In genomic region chr8:26244308-26244707, GRCm38 (mm10) we compare ENCODE assay signal across 23 mouse cellular contexts.
DNase-seq lines count a peak whose midpoint lies in the region; ATAC-seq and TF ChIP-seq lines count a peak whose summit lies in the region.
"Had no signal": no experiment of that assay in that cellular context is flagged by ENCODE, and none has a peak within 500 bp of the region (broad histone marks: within the 10 kb centered on the region; RNA-seq: fewer than 3 reads in every experiment).

No protein-coding gene starts in this region.

- no peaks in the 10 kb centered on the region for H3K4me1 ChIP-seq in forebrain, embryonic 13.5 days
- no peaks in the 10 kb centered on the region for H3K4me1 ChIP-seq in forebrain, embryonic 12.5 days
- peaks cover 12% of the 10 kb centered on the region for H3K4me1 ChIP-seq in forebrain, embryonic 15.5 days
- no peaks in the 10 kb centered on the region for H3K4me1 ChIP-seq in forebrain, embryonic 10.5 days
- H3K4me1 ChIP-seq in forebrain, postnatal 0 days (ENCODE audit: insufficient read depth), result no peaks in the 10 kb centered on the region
- H3K4me1 ChIP-seq: embryonic facial prominence, embryonic 12.5 days had no signal

- DNase-seq in forebrain, embryonic 10.5 days (ENCODE audit: extremely low spot score, low spot score), result no peak
- peak; percentile 18 for DNase-seq in forebrain, postnatal 0 days
- DNase-seq in spleen, postnatal 10 days (ENCODE audit: low spot score in 2 of 2), result no peak
- DNase-seq: adrenal gland, adult 8-10 months; adrenal gland, postnatal 14 days; adrenal gland, postnatal 36 days; B cell, adult 2 months; cerebellum, adult 11 months; cerebellum, adult 18-20 months; cerebellum, adult 8-10 months; cerebellum, adult 9-11 months; cerebellum, postnatal 14 days; cerebellum, postnatal 36 days had no signal

- no peaks in the 10 kb centered on the region for H3K9me3 ChIP-seq in forebrain, embryonic 13.5 days (replicated peaks)
- H3K9me3 ChIP-seq in forebrain, embryonic 12.5 days, result no peaks in the 10 kb centered on the region
- no peaks in the 10 kb centered on the region for H3K9me3 ChIP-seq in forebrain, embryonic 15.5 days
- no peaks in the 10 kb centered on the region for H3K9me3 ChIP-seq in forebrain, embryonic 10.5 days
- H3K9me3 ChIP-seq in forebrain, postnatal 0 days (ENCODE audit: low read length), result no peaks in the 10 kb centered on the region
- H3K9me3 ChIP-seq: embryonic facial prominence, embryonic 10.5 days; embryonic facial prominence, embryonic 12.5 days; G1E had no signal

- no peak overlapping the region for H3K9ac ChIP-seq in forebrain, embryonic 13.5 days
- no peak overlapping the region for H3K9ac ChIP-seq in forebrain, embryonic 12.5 days
- no peak overlapping the region for H3K9ac ChIP-seq in forebrain, embryonic 15.5 days (replicated peaks)
- H3K9ac ChIP-seq in forebrain, postnatal 0 days, result no peak overlapping the region
- H3K9ac ChIP-seq: embryonic facial prominence, embryonic 12.5 days had no signal

- no peak overlapping the region for H3K4me2 ChIP-seq in forebrain, embryonic 13.5 days
- H3K4me2 ChIP-seq in forebrain, embryonic 12.5 days, result no peak overlapping the region
- no peak overlapping the region for H3K4me2 ChIP-seq in forebrain, embryonic 15.5 days (replicated peaks)
- H3K4me2 ChIP-seq in forebrain, postnatal 0 days (ENCODE audit: low read depth), result no peak overlapping the region
- H3K4me2 ChIP-seq: embryonic facial prominence, embryonic 12.5 days had no signal

- no peaks in the 10 kb centered on the region for H3K36me3 ChIP-seq in forebrain, embryonic 13.5 days (ENCODE audit: poor library complexity, severe bottlenecking)
- no peaks in the 10 kb centered on the region for H3K36me3 ChIP-seq in forebrain, embryonic 12.5 days (replicated peaks)
- H3K36me3 ChIP-seq in forebrain, embryonic 15.5 days, result no peaks in the 10 kb centered on the region
- no peaks in the 10 kb centered on the region for H3K36me3 ChIP-seq in forebrain, embryonic 10.5 days (replicated peaks)
- no peaks in the 10 kb centered on the region for H3K36me3 ChIP-seq in forebrain, postnatal 0 days (ENCODE audit: insufficient read depth)
- H3K36me3 ChIP-seq: embryonic facial prominence, embryonic 10.5 days; embryonic facial prominence, embryonic 12.5 days; G1E had no signal

- H3K27ac ChIP-seq in forebrain, embryonic 13.5 days, result no peak overlapping the region
- no peak overlapping the region for H3K27ac ChIP-seq in forebrain, embryonic 12.5 days
- no peak overlapping the region for H3K27ac ChIP-seq in forebrain, embryonic 15.5 days (replicated peaks)
- H3K27ac ChIP-seq in forebrain, embryonic 10.5 days, result no peak overlapping the region
- H3K27ac ChIP-seq in forebrain, postnatal 0 days (ENCODE audit: low read depth, low read length), result no peak overlapping the region
- H3K27ac ChIP-seq: embryonic facial prominence, embryonic 10.5 days; embryonic facial prominence, embryonic 12.5 days had no signal

- TF ChIP-seq CTCF in forebrain, postnatal 0 days (IDR thresholded peaks at IDR 0.05; ENCODE audit: low read depth), result no peak

- no peak overlapping the region for H3K4me3 ChIP-seq in forebrain, embryonic 13.5 days
- H3K4me3 ChIP-seq in forebrain, embryonic 12.5 days (replicated peaks), result no peak overlapping the region
- H3K4me3 ChIP-seq in forebrain, embryonic 15.5 days, result no peak overlapping the region
- H3K4me3 ChIP-seq in forebrain, embryonic 10.5 days, result no peak overlapping the region
- H3K4me3 ChIP-seq in forebrain, postnatal 0 days (ENCODE audit: low read depth, low read length), result no peak overlapping the region
- H3K4me3 ChIP-seq: embryonic facial prominence, embryonic 10.5 days; embryonic facial prominence, embryonic 12.5 days had no signal

- 68% methylated on average over 5 of the region's 5 CpGs for WGBS in forebrain, embryonic 13.5 days
- WGBS in forebrain, embryonic 12.5 days, result 83% methylated on average over 5 of the region's 5 CpGs
- 61% methylated on average over 5 of the region's 5 CpGs for WGBS in forebrain, embryonic 15.5 days
- 89% methylated on average over 5 of the region's 5 CpGs for WGBS in forebrain, embryonic 10.5 days
- WGBS in forebrain, postnatal 0 days, result 55% methylated on average over 5 of the region's 5 CpGs

- 0 out of 2 replicates have a peak, but pooled peaks cover 2% of the 10 kb centered on the region for H3K27me3 ChIP-seq in forebrain, embryonic 13.5 days
- H3K27me3 ChIP-seq in forebrain, embryonic 12.5 days, result no peaks in the 10 kb centered on the region
- H3K27me3 ChIP-seq in forebrain, embryonic 15.5 days, result no peaks in the 10 kb centered on the region
- H3K27me3 ChIP-seq in forebrain, embryonic 10.5 days (ENCODE audit: poor library complexity, severe bottlenecking), result no peaks in the 10 kb centered on the region
- H3K27me3 ChIP-seq in forebrain, postnatal 0 days (ENCODE audit: insufficient read depth, low read length), result no peaks in the 10 kb centered on the region
- H3K27me3 ChIP-seq: CH12.LX; embryonic facial prominence, embryonic 12.5 days had no signal

- ATAC-seq in forebrain, embryonic 13.5 days, result peak; percentile 68; the same call in 1 of the 2 replicates
- no peak for ATAC-seq in forebrain, embryonic 12.5 days (ENCODE audit: low FRiP score)
- ATAC-seq in forebrain, embryonic 15.5 days (replicated peaks), result peak; percentile 71
- ATAC-seq in forebrain, postnatal 0 days, result peak; percentile 43; the same call in 1 of the 2 replicates
- ATAC-seq: activated CD4-positive, CD25-positive, alpha-beta regulatory T cell, adult 4 months; CD4-positive, CD25-positive, alpha-beta regulatory T cell, adult 4 months; Patski had no signal
